Mouse (Mus musculus): ENCODE results near the gene Jakmip3. TPM values are rescaled to one million over a fixed set of nuclear protein-coding genes. Genes with fewer than 3 reads are reported as not detected.

Gene Jakmip3
- polyA plus RNA-seq, 1 experiment from 2014 or later: 0.14 TPM

DNA sequence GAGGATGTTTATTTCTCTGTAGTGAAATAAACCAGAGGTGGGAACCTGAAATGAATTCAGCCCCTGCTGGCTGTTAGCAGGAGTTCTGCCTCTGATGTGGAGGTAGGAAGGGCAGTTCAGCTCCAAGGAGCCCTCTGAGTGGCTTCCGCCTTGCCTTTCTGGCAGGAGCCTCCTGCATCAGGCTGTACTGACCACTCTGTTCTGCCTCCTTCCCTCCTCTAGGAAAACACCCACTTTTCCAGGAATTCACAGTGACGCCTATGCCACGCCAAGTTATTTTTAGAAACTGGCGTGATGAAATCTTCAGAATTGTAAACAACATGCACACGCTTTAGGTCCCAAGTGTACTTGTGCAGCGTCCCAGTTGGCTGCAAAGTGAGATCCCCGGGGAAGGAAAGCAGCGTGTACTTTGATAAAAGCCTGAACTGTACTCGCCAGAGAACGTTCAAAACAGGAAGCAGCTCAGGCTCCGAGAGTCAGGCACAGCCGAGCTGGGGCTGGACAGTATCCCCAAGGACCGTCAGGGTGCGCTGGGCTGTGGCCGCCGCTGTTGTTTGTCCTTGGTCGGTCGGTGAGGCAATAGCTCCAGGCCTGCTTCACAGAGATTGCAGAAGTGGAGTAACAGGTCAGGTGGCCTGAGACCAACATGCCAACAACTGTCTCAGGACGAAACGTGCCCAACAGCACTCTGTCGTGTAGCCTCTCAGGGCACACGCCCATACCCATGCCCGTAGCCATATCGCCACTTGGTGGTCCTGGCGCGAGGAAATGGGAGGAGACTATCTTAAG lies 21.2 kb upstream of the Jakmip3 start:
- Histone ChIP-seq H3K4me1 (peaks cover 4% of the 10 kb centered on the region; the same call in 1 of the 2 replicates), H3K27me3 (replicated peaks) (no peaks in the 10 kb centered on the region), H3K4me2 (peak overlapping the region; percentile 63), H3K9ac (no peak overlapping the region), H3K4me3 (replicated peaks) (peak overlapping the region; percentile 29), H3K36me3 (no peaks in the 10 kb centered on the region), H3K9me3 (no peaks in the 10 kb centered on the region), H3K27ac (peak overlapping the region; percentile 89)
- 2% methylated on average over 26 of the region's 26 CpGs for WGBS
- ATAC-seq (ENCODE audit: insufficient read depth, low FRiP score, low read depth): peak; percentile 85

DNA sequence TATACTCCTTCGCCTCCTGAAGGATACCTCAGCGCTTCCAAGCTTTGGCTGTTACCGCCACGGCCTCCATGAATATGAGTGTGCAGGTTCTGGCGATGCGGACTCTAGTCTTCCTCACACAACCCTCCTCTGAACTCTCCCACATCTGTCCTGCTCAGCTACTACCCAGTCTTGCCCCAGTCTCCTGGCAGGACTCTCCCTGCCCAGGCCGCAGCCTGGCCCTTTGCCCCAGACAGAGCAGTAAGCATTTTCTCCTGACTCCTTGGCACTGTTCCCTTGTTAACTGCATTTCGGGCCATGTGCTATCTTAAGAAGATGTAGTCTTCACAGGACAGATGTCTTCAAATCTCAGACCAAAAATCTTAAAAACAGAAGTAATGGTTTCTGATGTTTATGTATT lies 18.9 kb upstream of the Jakmip3 start:
- 93% methylated on average over 8 of the region's 8 CpGs for WGBS

DNA sequence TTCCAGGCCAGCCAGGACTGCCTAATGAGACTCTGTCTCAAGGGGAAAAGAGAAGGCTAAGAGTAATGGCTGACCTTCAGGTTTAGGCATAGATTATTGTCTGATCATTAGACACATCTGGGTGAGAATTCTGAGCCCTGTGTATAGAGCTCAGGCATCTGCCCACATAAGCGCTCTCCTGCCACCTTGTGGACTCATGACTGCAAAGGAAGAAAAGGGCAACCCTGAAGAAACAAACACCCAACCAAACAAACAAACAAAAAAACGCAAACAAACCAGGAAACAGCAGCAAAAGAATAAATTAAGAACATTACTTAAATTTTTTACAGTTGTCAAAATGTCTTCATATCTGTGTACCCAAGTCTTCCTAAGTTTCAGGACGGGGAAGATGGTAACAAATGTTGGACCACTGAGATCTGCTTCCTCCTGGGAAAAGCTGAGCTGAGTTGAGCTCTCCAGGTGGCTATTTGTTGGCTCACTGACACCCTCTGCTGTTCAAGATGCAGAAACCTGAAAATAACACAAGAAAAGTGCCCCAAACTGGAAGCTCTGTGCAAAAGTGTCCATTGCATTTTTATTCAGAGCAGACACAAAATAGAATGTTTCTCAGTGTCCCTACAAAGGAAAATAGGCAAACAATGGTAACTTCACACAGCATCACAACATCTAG lies 16.6 kb upstream of the Jakmip3 start:
- no peak overlapping the region for H3K27ac ChIP-seq
- H3K4me3 ChIP-seq (replicated peaks): no peak overlapping the region
- H3K4me2 ChIP-seq: no peak overlapping the region
- ATAC-seq (ENCODE audit: insufficient read depth, low FRiP score, low read depth): no peak
- H3K36me3 ChIP-seq: no peaks in the 10 kb centered on the region
- H3K27me3 ChIP-seq (replicated peaks): no peaks in the 10 kb centered on the region
- 11% methylated on average over 3 of the region's 3 CpGs for WGBS
- peaks cover 3% of the 10 kb centered on the region; the same call in 1 of the 2 replicates for H3K4me1 ChIP-seq
- H3K9me3 ChIP-seq: no peaks in the 10 kb centered on the region
- no peak overlapping the region for H3K9ac ChIP-seq

More for the DNA sequence above, 18.9 kb upstream of the Jakmip3 start:
- H3K36me3 ChIP-seq: no peaks in the 10 kb centered on the region
- no peak overlapping the region for H3K4me2 ChIP-seq
- H3K4me3 ChIP-seq (replicated peaks): no peak overlapping the region
- H3K9ac ChIP-seq: no peak overlapping the region
- no peaks in the 10 kb centered on the region for H3K9me3 ChIP-seq
- H3K27me3 ChIP-seq (replicated peaks): no peaks in the 10 kb centered on the region
- no peak for ATAC-seq (ENCODE audit: insufficient read depth, low FRiP score, low read depth)
- no peak overlapping the region for H3K27ac ChIP-seq
- peaks cover 4% of the 10 kb centered on the region; the same call in 1 of the 2 replicates for H3K4me1 ChIP-seq

DNA sequence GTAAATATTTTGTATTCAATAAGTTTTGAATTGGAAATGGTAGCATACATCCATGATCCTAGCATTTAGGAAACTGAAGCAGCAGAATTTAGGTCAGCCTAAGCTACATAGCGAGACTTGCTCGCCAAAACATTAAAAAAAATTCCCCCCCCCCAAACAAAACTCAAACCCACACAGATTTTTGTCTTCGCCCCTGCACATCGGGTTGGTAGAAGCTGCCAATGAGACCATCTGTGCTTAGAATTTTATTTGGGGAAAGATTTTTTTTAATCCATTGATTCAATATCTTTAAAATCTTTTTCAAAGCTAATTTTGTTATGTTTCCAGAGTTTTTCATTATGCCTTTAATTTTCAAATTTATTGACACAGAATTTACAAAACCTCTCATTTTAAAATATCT lies 12.1 kb upstream of the Jakmip3 start:
- no peak overlapping the region for H3K27ac ChIP-seq
- H3K4me3 ChIP-seq (replicated peaks): no peak overlapping the region
- no peaks in the 10 kb centered on the region for H3K27me3 ChIP-seq (replicated peaks)
- no peaks in the 10 kb centered on the region for H3K4me1 ChIP-seq
- no peaks in the 10 kb centered on the region for H3K9me3 ChIP-seq
- ATAC-seq (ENCODE audit: insufficient read depth, low FRiP score, low read depth): no peak
- 95% methylated on average over 4 of the region's 4 CpGs for WGBS
- H3K4me2 ChIP-seq: no peak overlapping the region
- H3K36me3 ChIP-seq: no peaks in the 10 kb centered on the region
- H3K9ac ChIP-seq: no peak overlapping the region

- Histone ChIP-seq H3K4me3 (replicated peaks) (no peak overlapping the region), H3K4me1 (no peaks in the 10 kb centered on the region), H3K27ac (no peak overlapping the region), H3K9me3 (0 out of 2 replicates have a peak, but pooled peaks cover 2% of the 10 kb centered on the region), H3K4me2 (no peak overlapping the region), H3K36me3 (no peaks in the 10 kb centered on the region), H3K27me3 (replicated peaks) (peaks cover 7% of the 10 kb centered on the region), H3K9ac (no peak overlapping the region)
- 89% methylated on average over 3 of the region's 3 CpGs for WGBS
- ATAC-seq (ENCODE audit: insufficient read depth, low FRiP score, low read depth): no peak
These were observed 6.0 kb upstream of the Jakmip3 start for GRCm38 (mm10) chr7:138934523-138934922.

DNA sequence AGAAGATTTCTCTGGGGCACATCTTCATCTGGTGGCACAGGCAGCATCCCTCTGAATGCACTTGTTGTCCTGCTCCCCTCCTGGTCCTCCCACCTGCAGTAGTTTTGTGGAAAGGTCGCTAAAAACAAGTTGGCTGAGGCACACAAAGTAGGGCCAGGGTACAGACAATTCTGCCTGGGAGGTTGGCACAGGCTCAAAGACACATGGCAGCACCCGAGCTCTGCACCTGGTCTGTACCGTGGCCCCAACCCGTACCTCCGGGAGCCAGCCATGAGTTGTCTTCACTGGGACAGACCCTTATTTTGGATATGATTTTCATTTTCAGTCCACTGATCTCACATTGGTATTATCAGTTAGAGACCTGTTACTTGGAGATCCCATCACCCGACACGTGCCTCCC lies 1.5 kb upstream of the Jakmip3 start:
- peaks cover 6% of the 10 kb centered on the region; the same call in 1 of the 2 replicates for H3K4me1 ChIP-seq
- no peak overlapping the region for H3K4me3 ChIP-seq (replicated peaks)
- H3K36me3 ChIP-seq: no peaks in the 10 kb centered on the region
- ATAC-seq (ENCODE audit: insufficient read depth, low FRiP score, low read depth): no peak
- no peak overlapping the region for H3K9ac ChIP-seq
- peaks cover 45% of the 10 kb centered on the region for H3K27me3 ChIP-seq (replicated peaks)
- H3K4me2 ChIP-seq: no peak overlapping the region
- H3K9me3 ChIP-seq: 0 out of 2 replicates have a peak, but pooled peaks cover 2% of the 10 kb centered on the region
- H3K27ac ChIP-seq: no peak overlapping the region
- WGBS: 79% methylated on average over 7 of the region's 7 CpGs

- no peak overlapping the region for H3K27ac ChIP-seq
- peaks cover 45% of the 10 kb centered on the region for H3K27me3 ChIP-seq (replicated peaks)
- 1% methylated on average over 17 of the region's 17 CpGs for WGBS
- ATAC-seq (ENCODE audit: insufficient read depth, low FRiP score, low read depth): no peak
- H3K36me3 ChIP-seq: no peaks in the 10 kb centered on the region
- peak overlapping the region; percentile 63 for H3K4me2 ChIP-seq
- H3K9me3 ChIP-seq: no peaks in the 10 kb centered on the region
- H3K9ac ChIP-seq: no peak overlapping the region
- peak overlapping the region; percentile 38 for H3K4me3 ChIP-seq (replicated peaks)
- peaks cover 6% of the 10 kb centered on the region; the same call in 1 of the 2 replicates for H3K4me1 ChIP-seq
These were observed 296 bp upstream of the Jakmip3 start for GRCm38 (mm10) chr7:138940256-138940611.

DNA sequence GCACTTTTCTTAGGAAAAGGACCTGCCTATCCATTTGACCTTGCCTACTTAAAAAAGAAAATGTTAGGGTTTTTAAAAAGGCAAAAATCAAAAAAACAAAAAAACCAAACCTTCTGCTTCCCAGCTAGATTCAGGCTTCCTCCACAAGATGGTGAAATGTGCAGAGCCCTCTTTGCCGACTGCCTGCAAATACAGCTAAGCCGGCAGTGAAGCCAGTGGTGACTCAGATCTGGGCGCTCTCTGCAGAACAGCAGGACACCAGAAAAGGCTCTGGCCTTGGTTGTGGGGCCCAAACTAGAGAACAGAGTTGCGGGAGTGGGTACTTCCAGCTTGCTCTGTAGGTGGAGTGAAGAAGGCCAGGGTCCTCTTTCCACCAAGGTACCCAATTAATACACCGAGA lies 1.0 kb downstream of the Jakmip3 start:
- Histone ChIP-seq H3K9me3 (no peaks in the 10 kb centered on the region), H3K4me1 (peaks cover 6% of the 10 kb centered on the region; the same call in 1 of the 2 replicates), H3K27me3 (replicated peaks) (peaks cover 45% of the 10 kb centered on the region), H3K9ac (no peak overlapping the region), H3K4me2 (peak overlapping the region; percentile 63; the same call in 1 of the 2 replicates), H3K36me3 (no peaks in the 10 kb centered on the region), H3K27ac (no peak overlapping the region), H3K4me3 (replicated peaks) (no peak overlapping the region)
- WGBS: 30% methylated on average over 5 of the region's 5 CpGs
- no peak for ATAC-seq (ENCODE audit: insufficient read depth, low FRiP score, low read depth)

- no peaks in the 10 kb centered on the region for H3K36me3 ChIP-seq
- ATAC-seq (ENCODE audit: insufficient read depth, low FRiP score, low read depth): no peak
- H3K27me3 ChIP-seq (replicated peaks): peaks cover 45% of the 10 kb centered on the region
- no peaks in the 10 kb centered on the region for H3K9me3 ChIP-seq
- H3K4me1 ChIP-seq: peaks cover 6% of the 10 kb centered on the region; the same call in 1 of the 2 replicates
- 83% methylated on average over 1 of the region's 1 CpGs for WGBS
- H3K9ac ChIP-seq: no peak overlapping the region
- no peak overlapping the region for H3K4me3 ChIP-seq (replicated peaks)
- no peak overlapping the region for H3K4me2 ChIP-seq
- H3K27ac ChIP-seq: no peak overlapping the region
These were observed 1.8 kb downstream of the Jakmip3 start for GRCm38 (mm10) chr7:138942301-138942700.

DNA sequence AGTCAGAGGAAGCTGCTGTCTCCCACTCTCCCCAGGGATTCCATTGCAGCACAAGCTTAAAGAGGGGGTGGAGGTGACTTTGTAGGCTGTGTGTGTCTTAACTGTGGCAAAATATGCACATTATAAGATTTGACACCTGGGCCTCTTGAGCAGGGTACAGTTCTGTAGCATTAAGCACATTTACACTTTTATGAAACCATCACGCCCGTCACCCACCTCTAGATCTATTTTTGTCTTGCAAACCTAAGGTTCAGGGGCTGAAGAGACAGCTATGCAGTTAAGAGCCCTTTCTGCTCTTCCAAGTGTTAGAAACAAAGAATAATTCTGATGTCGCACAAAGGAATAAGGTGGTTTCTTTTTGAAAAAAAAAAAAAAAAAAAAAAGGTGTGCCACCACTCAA lies 5.1 kb downstream of the Jakmip3 start:
- H3K9me3 ChIP-seq: no peaks in the 10 kb centered on the region
- 50% methylated on average over 3 of the region's 3 CpGs for WGBS
- no peak overlapping the region for H3K4me3 ChIP-seq (replicated peaks)
- peaks cover 5% of the 10 kb centered on the region; the same call in 1 of the 2 replicates for H3K4me1 ChIP-seq
- H3K36me3 ChIP-seq: no peaks in the 10 kb centered on the region
- no peak overlapping the region for H3K9ac ChIP-seq
- H3K27ac ChIP-seq: no peak overlapping the region
- no peak for ATAC-seq (ENCODE audit: insufficient read depth, low FRiP score, low read depth)
- H3K4me2 ChIP-seq: no peak overlapping the region
- H3K27me3 ChIP-seq (replicated peaks): peaks cover 27% of the 10 kb centered on the region

GRCm38 (mm10) chr7:138947741-138948140 lies 7.2 kb downstream of the Jakmip3 start:
- Histone ChIP-seq H3K4me3 (replicated peaks) (no peak overlapping the region), H3K9me3 (no peaks in the 10 kb centered on the region), H3K4me2 (no peak overlapping the region), H3K4me1 (no peaks in the 10 kb centered on the region), H3K36me3 (no peaks in the 10 kb centered on the region), H3K9ac (no peak overlapping the region), H3K27ac (no peak overlapping the region), H3K27me3 (replicated peaks) (peaks cover 7% of the 10 kb centered on the region)
- WGBS: 83% methylated on average over 8 of the region's 8 CpGs
- ATAC-seq (ENCODE audit: insufficient read depth, low FRiP score, low read depth): no peak

DNA sequence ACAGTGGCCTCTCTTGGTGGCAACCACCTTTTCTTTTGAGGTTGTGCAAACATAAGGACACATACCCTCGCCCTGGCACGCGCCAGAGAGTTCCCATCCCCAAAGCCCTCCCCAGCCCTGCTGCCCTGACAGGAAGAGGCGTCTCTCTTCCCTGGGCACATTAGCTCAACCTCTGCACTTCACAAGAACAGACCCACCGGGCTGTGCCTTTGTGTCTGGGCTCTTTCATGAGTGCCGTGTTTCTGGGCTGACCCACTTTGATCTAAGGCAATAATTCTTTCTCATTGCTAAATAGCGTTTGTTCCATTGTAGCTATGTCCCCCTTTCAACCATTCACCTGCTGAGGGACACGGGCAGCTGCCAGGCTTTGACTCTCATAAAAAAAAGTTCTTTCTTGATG lies 7.8 kb downstream of the Jakmip3 start:
- H3K9ac ChIP-seq: no peak overlapping the region
- no peaks in the 10 kb centered on the region for H3K4me1 ChIP-seq
- ATAC-seq (ENCODE audit: insufficient read depth, low FRiP score, low read depth): no peak

More for the DNA sequence above, 7.8 kb downstream of the Jakmip3 start:
- Histone ChIP-seq H3K27me3 (replicated peaks) (peaks cover 6% of the 10 kb centered on the region; the same call in 1 of the 2 replicates), H3K9me3 (no peaks in the 10 kb centered on the region), H3K27ac (no peak overlapping the region), H3K4me3 (replicated peaks) (no peak overlapping the region), H3K36me3 (no peaks in the 10 kb centered on the region), H3K4me2 (no peak overlapping the region)
- WGBS: 41% methylated on average over 8 of the region's 8 CpGs

Measured in stomach, embryonic 15.5 days (tissue).